Mouse (Mus musculus): Measurements from ENCODE around the gene Ccdc47.

Ccdc47 gene

DNA sequence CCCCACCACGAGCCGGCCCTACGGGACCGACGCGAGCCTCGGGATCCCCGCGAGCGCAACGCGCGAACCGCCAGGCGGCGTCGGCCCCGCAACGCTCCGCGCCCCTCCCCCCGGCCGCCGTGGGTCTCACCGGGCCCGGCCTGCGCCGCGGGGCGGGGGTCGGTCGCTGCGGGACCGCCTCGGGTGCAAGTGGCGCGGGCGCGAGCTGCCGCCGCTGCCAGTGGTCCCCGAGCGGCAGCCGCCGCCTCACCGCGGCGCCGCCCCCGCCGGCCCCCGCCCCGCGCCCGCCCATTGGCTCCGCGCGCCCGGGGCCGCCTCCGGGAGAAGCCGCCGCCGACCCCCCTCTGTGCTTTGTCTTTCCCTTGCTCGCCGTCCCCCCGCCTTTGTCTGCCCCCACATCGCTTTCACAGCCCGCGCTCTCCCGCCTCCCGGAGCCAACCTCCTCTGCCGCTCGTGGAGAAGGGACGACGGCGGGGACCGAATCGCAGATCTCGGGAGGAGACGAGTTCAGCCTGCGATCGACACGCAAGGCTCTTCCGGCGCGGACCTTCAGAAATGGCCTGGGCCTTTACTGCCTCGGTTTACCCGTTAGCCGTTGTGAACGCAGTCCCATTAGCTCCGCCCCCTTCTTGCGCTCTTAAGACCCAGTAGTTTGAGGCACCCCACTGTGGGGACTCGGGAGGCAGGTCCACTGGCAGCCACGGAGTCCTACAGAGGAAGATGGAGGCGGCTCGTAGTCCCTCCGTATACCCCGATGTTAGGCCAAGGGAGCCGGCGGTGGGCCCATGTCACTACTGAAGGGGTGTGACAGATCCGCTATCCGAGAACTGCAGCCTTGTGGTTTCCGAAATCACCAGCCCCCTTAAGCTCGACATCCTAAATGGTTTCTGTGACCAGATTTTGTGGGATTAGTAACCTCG, 56.0 kb downstream of the Ccdc47 start:
- peak; percentile 75 for DNase-seq

DNA sequence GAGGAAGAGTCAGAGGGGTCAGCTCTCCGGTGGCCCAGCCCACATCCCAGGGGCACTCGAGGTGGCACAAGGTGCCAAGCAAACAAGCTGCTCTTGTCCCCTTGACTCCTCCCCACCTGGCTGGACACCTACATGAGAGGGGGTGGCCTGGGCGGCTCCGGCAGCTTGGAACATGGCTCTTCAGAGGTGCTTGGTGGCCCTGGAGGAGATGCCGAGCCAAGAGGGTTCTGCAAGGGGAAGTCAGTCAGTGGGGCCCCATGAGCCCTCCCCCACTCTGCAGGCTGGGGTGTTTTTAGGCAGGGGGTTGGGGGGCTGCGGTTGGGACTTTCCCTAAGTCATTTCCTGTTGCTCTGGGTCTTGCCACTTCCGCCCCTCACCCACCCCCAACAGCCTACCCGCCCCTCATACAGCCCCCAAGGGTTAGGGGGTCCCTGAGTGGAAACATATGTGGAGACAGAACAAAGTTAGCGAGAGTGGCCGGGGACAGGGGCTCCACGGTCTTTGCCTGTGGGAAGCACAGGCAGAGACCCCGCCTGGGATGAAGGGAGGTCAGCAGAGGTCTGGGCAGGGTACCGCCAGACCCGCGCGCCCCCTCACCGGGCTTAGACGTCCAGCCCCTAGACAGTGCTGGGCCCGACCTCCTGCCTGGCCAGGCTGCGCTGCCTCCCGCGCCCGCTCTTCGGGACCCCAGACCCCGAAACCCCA, 56.8 kb downstream of the Ccdc47 start:
- DNase-seq = peak; percentile 45

DNA sequence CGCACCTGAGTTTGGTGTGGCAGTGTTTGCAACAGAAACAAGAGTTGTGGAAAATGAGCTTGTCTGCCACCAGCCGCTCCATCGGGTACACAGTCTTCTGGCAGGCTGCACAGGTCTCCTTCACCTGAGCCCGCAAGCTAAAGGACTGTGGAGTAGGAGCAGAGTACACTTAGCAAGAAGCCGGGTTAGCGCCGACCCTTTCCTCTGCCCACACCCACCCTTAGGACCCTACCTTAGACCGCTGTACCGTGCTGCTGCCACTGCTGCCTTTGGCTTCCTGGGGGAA, 57.3 kb downstream of the Ccdc47 start:
- no peak for DNase-seq

DNA sequence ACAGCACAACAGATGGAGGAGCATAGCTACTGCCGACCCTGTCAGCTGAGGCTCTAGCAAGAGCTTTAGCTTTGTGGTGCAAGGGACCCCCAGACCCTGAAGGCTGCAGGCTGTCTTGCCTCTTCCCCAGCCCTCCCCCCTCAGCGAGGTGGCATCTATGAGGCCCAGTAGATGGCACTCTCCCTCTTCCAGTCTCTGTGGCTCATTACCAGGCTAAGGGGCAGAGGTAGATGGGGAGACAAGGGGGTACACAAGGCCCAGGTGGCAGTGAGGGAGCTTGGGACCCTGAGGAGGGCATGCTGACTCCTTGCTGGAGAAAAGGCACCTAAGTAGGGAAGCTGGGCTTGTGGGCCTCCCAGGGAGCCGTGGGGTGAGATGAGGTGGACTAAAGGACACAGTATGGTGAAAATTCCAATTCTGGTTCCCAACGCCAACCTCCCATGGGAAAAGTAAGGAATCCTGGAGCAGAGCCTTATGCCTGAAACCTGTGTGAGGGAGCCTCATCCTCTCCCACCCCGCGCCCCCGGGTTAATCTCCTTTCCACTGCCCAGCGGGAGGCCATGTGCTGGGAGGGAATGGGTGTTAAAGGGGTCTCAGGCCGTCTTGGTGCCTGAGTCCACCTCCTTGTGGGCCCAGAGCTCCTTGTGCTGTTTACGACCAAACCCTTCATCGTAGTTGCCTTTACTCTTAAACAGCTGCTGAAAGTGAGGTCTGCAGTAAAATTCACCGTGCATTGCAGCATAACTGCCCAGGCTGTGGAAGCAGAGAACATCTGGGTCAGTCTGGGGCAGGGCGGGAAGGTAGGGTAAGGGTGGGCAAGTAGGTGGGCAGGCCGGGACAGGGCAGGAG, 57.8 kb downstream of the Ccdc47 start:
- DNase-seq = peak; percentile 26

DNA sequence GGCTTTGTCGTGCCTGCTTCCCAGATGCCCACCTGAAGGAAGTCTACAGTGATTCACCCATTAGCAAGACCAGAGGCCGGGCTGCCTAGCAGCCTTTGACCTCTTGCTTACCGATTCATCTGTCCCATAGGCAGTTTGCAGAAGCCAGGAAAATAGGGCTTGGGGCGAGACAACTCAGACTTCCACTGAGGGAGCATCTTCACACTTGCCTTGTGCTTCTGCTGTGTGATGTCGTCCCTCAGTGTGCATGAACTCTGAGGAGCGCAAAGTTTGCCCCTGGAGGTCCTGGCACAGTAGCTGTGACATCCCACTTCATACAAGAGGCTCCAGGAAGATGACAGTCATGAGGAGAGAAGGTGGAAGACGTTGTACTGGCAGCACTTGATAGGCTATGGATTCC, 59.0 kb downstream of the Ccdc47 start:
- DNase-seq = no peak

DNA sequence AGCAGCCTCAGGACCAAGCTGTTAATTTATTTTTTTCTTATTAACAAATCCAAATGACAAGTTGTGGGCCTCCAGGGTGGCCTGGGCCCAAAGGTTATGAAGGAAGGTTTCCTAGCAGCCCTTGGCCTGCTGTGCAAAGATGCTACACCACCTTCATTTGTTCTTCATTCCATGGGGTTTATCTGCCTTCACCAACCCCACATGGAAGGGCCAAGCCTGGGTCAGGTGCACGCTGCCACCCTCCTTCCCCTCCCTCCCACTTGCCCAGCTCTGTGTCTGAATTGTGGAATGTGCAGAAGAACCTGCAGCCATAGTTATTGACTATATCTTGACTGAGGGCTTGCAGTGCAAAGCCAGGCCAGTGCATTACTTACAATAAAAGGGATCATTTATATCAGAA, 59.9 kb downstream of the Ccdc47 start:
- DNase-seq = no peak

DNA sequence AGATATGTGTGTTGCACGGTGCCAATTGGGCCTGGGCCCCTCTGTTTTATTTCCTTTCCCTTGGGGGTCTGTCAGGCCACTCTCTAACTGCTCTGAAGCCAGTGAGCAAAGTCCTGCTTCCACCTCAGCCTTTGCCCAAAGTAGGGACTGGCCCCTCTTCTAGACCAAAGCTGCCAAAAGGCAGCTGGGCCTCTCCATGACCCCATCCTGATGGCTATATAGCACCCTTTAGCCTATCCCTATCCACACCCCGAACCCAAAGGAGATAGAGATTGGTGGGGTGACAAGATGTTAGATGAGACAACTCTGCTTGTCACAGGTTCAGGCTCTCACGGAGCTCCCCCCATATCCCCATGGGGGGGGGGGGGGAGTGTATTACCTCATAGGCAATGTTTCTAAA, 60.4 kb downstream of the Ccdc47 start:
- no peak for DNase-seq

DNA sequence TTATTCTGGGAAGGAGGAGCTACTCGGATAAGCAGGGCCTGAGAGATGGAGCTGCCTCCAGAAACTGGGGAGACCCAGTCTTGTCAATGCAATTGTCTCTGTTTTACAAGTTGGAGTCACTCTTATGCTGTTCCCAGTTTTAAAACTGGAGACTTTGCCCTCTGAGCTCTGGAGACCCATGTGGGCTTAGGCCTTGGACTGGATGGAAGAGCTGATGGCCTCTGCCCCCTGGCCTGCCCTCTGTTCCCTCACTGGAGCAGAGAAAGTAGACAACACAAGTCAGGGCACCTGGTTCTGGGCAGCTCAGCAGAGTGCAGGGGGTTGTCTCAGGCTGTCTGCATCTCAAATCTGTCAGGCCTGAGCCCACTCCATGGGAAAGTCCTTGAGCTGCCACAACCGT, 61.4 kb downstream of the Ccdc47 start:
- peak; percentile 28 for DNase-seq

DNA sequence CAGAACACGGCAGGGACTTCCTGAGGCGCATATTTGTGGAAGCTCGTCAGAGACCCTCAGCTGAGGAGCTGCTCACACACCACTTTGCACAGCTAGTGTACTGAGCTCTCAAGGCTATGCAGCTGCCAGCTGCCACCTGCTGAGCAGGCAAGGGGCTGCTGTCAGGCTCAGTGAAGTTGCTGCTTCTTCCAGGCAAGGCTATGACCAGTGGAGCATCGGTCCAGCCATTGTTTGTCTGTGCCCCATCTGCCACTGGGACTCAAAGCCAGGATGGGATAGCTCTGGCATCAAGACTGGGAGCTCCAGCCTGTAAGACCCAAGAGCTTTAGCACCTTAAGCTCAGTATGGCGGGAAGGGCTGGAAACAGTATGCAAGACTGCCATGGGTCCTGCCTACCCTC, 62.1 kb downstream of the Ccdc47 start:
- no peak for DNase-seq

DNA sequence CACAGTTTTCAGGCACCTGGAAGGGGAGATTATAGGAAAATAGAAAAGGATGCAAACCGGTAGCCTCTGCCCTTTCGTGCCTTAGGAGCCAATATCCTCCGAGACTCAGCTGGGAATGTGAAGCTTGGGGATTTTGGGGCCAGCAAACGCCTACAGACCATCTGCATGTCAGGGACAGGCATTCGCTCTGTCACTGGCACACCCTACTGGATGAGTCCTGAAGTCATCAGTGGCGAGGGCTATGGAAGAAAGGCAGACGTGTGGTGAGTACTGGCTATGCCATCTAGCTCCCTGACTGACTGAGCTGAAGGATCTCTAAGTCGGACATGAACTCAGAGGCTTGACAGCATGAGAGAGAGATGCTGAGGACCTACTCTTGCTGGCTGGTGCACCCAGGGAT, 64.0 kb downstream of the Ccdc47 start:
- no peak for DNase-seq

DNA sequence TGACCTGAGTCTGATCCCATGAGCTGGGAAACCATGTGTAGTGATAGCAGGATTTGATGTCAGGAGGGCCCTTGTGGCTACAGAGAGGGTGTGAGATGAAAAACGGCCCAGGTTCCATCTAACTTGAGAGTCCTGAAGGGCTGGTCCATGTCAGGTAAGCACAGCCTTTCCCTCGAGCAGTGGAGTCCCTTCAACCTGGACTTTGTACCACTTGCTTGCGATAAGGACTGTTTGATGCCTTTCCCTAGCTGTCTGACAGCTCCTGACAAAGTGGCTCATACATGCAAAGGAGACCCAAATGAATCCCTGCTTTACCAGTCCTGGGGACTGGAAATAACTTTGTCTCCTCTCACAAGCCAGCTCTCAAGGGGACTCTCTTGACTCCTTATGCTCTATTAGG, 64.9 kb downstream of the Ccdc47 start:
- no peak for DNase-seq
